19 mouse cellular contexts compared by ENCODE assay signal in the genomic region with DNA sequence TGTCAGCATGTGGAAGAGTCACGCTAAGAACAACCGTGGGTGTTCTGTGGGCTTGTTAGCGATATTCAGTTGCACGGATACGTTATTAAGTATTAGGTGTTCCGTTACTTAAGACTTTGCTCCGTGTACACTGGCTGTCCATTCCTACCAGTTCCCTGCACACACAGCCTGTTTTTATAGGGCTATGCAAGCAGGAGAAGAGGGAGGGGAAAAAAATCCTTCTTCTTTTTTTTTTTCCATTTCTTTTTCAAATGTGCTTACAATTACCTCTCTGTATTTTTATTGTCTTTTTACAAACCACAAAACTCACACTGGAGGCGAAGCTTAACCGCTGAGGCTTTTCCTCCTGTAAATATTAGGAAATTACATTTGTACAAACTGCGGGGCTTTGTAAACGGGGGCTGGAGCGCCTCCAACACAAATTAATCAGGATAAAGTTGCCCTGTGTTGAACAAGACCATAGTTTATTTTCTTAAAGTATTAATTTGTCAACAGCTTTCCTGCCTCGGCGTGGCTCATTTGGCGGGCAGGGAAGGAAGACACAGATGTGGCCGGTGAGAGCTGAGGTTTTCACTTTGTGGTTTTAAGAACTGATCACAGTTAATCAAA.
DNase-seq lines count a peak whose midpoint lies in the region; ATAC-seq and TF ChIP-seq lines count a peak whose summit lies in the region.
"Had no signal": no experiment of that assay in that cellular context is flagged by ENCODE, and none has a peak within 500 bp of the region (broad histone marks: within the 10 kb centered on the region; RNA-seq: fewer than 3 reads in every experiment).

No protein-coding gene starts in this region.

- peak overlapping the region; percentile 30; the same call in 1 of the 2 replicates for H3K4me2 ChIP-seq in kidney, embryonic 15.5 days
- H3K4me2 ChIP-seq in stomach, embryonic 14.5 days (replicated peaks; ENCODE audit: low read depth, low read length), result 0 out of 2 replicates have a peak overlapping the region, but pooled peaks have one; percentile 1
- no peak overlapping the region for H3K4me2 ChIP-seq in stomach, postnatal 0 days (replicated peaks; ENCODE audit: low read depth)
- peak overlapping the region; percentile 39 for H3K4me2 ChIP-seq in limb, embryonic 12.5 days
- no peak overlapping the region for H3K4me2 ChIP-seq in forebrain, embryonic 15.5 days (replicated peaks)
- H3K4me2 ChIP-seq: heart, embryonic 11.5 days; liver, embryonic 12.5 days; midbrain, embryonic 12.5 days had no signal

- no peak for ATAC-seq in kidney, embryonic 15.5 days (replicated peaks; ENCODE audit: low FRiP score)
- ATAC-seq in stomach, embryonic 14.5 days (ENCODE audit: insufficient number of reproducible peaks, insufficient read depth, low FRiP score, low read depth), result no peak
- ATAC-seq in stomach, postnatal 0 days (ENCODE audit: low FRiP score, low TSS enrichment), result no peak
- peak; percentile 24; the same call in 1 of the 2 replicates for ATAC-seq in limb, embryonic 12.5 days (ENCODE audit: insufficient number of reproducible peaks, insufficient read depth, low FRiP score, low TSS enrichment, low read depth)
- ATAC-seq in forebrain, embryonic 15.5 days (replicated peaks), result no peak
- ATAC-seq: forebrain, postnatal 0 days; liver, embryonic 12.5 days had no signal

- H3K4me3 ChIP-seq in kidney, embryonic 15.5 days (replicated peaks), result no peak overlapping the region
- no peak overlapping the region for H3K4me3 ChIP-seq in stomach, embryonic 14.5 days (ENCODE audit: low read depth, low read length)
- no peak overlapping the region for H3K4me3 ChIP-seq in stomach, postnatal 0 days (ENCODE audit: low read depth, low read length)
- no peak overlapping the region for H3K4me3 ChIP-seq in limb, embryonic 12.5 days (replicated peaks)
- H3K4me3 ChIP-seq in forebrain, embryonic 15.5 days, result no peak overlapping the region
- H3K4me3 ChIP-seq: erythroblast, embryonic 14.5 days; liver, embryonic 12.5 days; midbrain, embryonic 12.5 days had no signal

- no peak for TF ChIP-seq EP300 in stomach, postnatal 0 days (optimal IDR thresholded peaks at IDR 0.05)

- no peaks in the 10 kb centered on the region for H3K36me3 ChIP-seq in kidney, embryonic 15.5 days
- no peaks in the 10 kb centered on the region for H3K36me3 ChIP-seq in stomach, embryonic 14.5 days (ENCODE audit: control insufficient read depth, insufficient read depth, low read length)
- H3K36me3 ChIP-seq in stomach, postnatal 0 days (ENCODE audit: control insufficient read depth, insufficient read depth, low read length), result no peaks in the 10 kb centered on the region
- no peaks in the 10 kb centered on the region for H3K36me3 ChIP-seq in limb, embryonic 12.5 days
- H3K36me3 ChIP-seq in forebrain, embryonic 15.5 days, result no peaks in the 10 kb centered on the region
- H3K36me3 ChIP-seq: liver, embryonic 12.5 days; midbrain, embryonic 12.5 days had no signal

- no peak overlapping the region for H3K9ac ChIP-seq in kidney, embryonic 15.5 days
- H3K9ac ChIP-seq in stomach, embryonic 14.5 days (replicated peaks; ENCODE audit: low read depth, low read length), result no peak overlapping the region
- H3K9ac ChIP-seq in stomach, postnatal 0 days (ENCODE audit: low read length), result no peak overlapping the region
- no peak overlapping the region for H3K9ac ChIP-seq in limb, embryonic 12.5 days (replicated peaks)
- no peak overlapping the region for H3K9ac ChIP-seq in forebrain, embryonic 15.5 days (replicated peaks)
- H3K9ac ChIP-seq: forebrain, postnatal 0 days; liver, embryonic 12.5 days; midbrain, embryonic 12.5 days had no signal

- H3K27ac ChIP-seq in kidney, embryonic 15.5 days, result 0 out of 2 replicates have a peak overlapping the region, but pooled peaks have one; percentile 5
- H3K27ac ChIP-seq in stomach, embryonic 14.5 days (ENCODE audit: low read length), result no peak overlapping the region
- no peak overlapping the region for H3K27ac ChIP-seq in stomach, postnatal 0 days (replicated peaks)
- peak overlapping the region; percentile 81 for H3K27ac ChIP-seq in limb, embryonic 12.5 days
- no peak overlapping the region for H3K27ac ChIP-seq in forebrain, embryonic 15.5 days (replicated peaks)
- H3K27ac ChIP-seq: liver, embryonic 12.5 days; midbrain, embryonic 12.5 days had no signal

- 0 out of 2 replicates have a peak, but pooled peaks cover 2% of the 10 kb centered on the region for H3K27me3 ChIP-seq in kidney, embryonic 15.5 days
- no peaks in the 10 kb centered on the region for H3K27me3 ChIP-seq in stomach, embryonic 14.5 days (ENCODE audit: control insufficient read depth, insufficient read depth, low read length)
- no peaks in the 10 kb centered on the region for H3K27me3 ChIP-seq in stomach, postnatal 0 days (ENCODE audit: control insufficient read depth, insufficient read depth, low read length)
- peaks cover 3% of the 10 kb centered on the region; the same call in 1 of the 2 replicates for H3K27me3 ChIP-seq in limb, embryonic 12.5 days
- H3K27me3 ChIP-seq in forebrain, embryonic 15.5 days, result peaks cover 3% of the 10 kb centered on the region; the same call in 1 of the 2 replicates
- H3K27me3 ChIP-seq: liver, embryonic 12.5 days; midbrain, embryonic 12.5 days had no signal

- H3K9me3 ChIP-seq in kidney, embryonic 15.5 days (replicated peaks), result no peaks in the 10 kb centered on the region
- no peaks in the 10 kb centered on the region for H3K9me3 ChIP-seq in stomach, embryonic 14.5 days (ENCODE audit: control insufficient read depth, low read depth, low read length)
- H3K9me3 ChIP-seq in stomach, postnatal 0 days (ENCODE audit: control insufficient read depth, low read length), result no peaks in the 10 kb centered on the region
- H3K9me3 ChIP-seq in limb, embryonic 12.5 days, result no peaks in the 10 kb centered on the region
- no peaks in the 10 kb centered on the region for H3K9me3 ChIP-seq in forebrain, embryonic 15.5 days
- H3K9me3 ChIP-seq: liver, embryonic 12.5 days; midbrain, embryonic 12.5 days had no signal

- 26% methylated on average over 16 of the region's 16 CpGs for WGBS in kidney, embryonic 15.5 days
- 21% methylated on average over 16 of the region's 16 CpGs for WGBS in stomach, embryonic 14.5 days
- 24% methylated on average over 16 of the region's 16 CpGs for WGBS in stomach, postnatal 0 days
- 11% methylated on average over 16 of the region's 16 CpGs for WGBS in limb, embryonic 12.5 days
- 59% methylated on average over 16 of the region's 16 CpGs for WGBS in forebrain, embryonic 15.5 days

- no peak for DNase-seq in kidney, adult 11 months
- no peak for DNase-seq in stomach, postnatal 0 days (ENCODE audit: low spot score)
- DNase-seq in adrenal gland, postnatal 25 days, result no peak
- DNase-seq: adrenal gland, adult 8-10 months; cerebellum, adult 9-10 months; forebrain, postnatal 0 days; gastrocnemius, postnatal 25 days; kidney, adult 9 months; lung, postnatal 36 days; right cerebral cortex, postnatal 25 days; thymus, postnatal 14 days had no signal

- TF ChIP-seq CTCF in stomach, postnatal 0 days (IDR thresholded peaks at IDR 0.05; ENCODE audit: low read depth), result no peak

- peaks cover 42% of the 10 kb centered on the region for H3K4me1 ChIP-seq in kidney, embryonic 15.5 days
- peaks cover 22% of the 10 kb centered on the region; the same call in 1 of the 2 replicates for H3K4me1 ChIP-seq in stomach, embryonic 14.5 days (ENCODE audit: control insufficient read depth, insufficient read depth, low read length)
- H3K4me1 ChIP-seq in stomach, postnatal 0 days (replicated peaks; ENCODE audit: control insufficient read depth, insufficient read depth), result no peaks in the 10 kb centered on the region
- peaks cover 56% of the 10 kb centered on the region for H3K4me1 ChIP-seq in limb, embryonic 12.5 days (replicated peaks)
- peaks cover 12% of the 10 kb centered on the region for H3K4me1 ChIP-seq in forebrain, embryonic 15.5 days
- H3K4me1 ChIP-seq: liver, embryonic 12.5 days had no signal

Comparison
In these comparisons a context has a peak if more than half of its experiments do, and no peak if none do; other contexts are left out.
1. H3K4me2 ChIP-seq: peak in kidney, embryonic 15.5 days (single experiment), stomach, embryonic 14.5 days (single experiment) and limb, embryonic 12.5 days (single experiment); none in stomach, postnatal 0 days (single experiment) and forebrain, embryonic 15.5 days (single experiment).
2. H3K27ac ChIP-seq: peak in kidney, embryonic 15.5 days (single experiment) and limb, embryonic 12.5 days (single experiment); none in stomach, embryonic 14.5 days (single experiment), stomach, postnatal 0 days (single experiment) and forebrain, embryonic 15.5 days (single experiment).